Mouse (Mus musculus) yolk sac, embryonic 10.5 days (tissue): ENCODE measurements around the gene Hpgds.

Experiments
- DNase-seq: peaks from one replicate; pipeline ENCODE4 v3.0.0-alpha.2; 2017; ENCODE audit warnings: low spot score

Hpgds gene

GRCm38 (mm10) chr6:65144621-65145205 lies at the start of gene Hpgds:
Gene Hpgds, minus strand, starts transcription at chr6:65144908.
- peak; percentile 47 for DNase-seq

DNA sequence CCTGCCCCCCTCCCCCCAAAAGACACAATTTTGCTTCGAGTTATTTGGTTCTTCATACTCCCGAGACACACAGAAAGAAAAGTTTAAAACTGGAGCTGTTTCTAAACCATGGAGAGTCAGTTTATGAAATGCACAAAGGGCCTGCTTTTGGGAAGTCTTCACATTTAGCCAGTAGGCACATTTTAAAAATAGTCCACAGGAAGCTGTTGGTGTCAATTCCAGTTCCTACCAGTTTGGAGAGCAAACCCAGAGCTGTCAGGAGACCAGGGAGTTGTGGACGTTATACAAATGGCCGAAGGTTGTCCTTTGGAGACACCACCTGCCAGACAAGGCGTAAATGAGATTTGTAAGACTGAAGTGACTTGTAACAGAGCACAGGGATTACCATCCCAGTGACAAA lies 20.3 kb upstream of the Hpgds start:
- no peak for DNase-seq

- no peak for DNase-seq
These were observed 19.4 kb upstream of the Hpgds start for GRCm38 (mm10) chr6:65164137-65164536.

DNA sequence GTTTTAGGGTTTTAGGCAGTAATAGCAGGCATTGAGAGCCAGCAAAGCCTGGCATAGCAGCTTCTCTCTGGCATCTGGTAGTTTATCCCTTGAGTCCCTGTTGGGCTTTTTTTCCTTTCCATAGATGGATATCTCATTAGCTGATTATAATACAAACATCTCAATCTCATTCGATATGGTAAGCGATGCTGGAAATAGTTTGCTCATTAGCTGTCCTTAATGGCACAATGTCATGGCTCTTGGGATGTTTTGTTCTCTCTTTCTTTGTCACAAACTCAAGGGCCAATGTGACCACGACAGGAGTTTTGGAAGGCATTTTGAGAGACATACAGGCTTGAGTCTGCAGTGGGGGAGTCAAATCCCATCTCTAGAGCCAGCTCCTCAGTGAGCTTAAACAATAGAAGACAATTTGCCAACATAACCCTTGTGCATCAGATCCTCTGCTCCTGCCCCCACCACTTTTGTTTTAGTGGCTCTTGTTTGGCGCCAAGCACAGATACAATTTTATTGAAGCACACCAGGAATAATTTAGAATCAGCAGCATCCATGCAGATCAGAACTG lies 14.8 kb upstream of the Hpgds start:
- DNase-seq = no peak

- DNase-seq = no peak
These were observed 12.3 kb upstream of the Hpgds start for GRCm38 (mm10) chr6:65157042-65157441.

DNA sequence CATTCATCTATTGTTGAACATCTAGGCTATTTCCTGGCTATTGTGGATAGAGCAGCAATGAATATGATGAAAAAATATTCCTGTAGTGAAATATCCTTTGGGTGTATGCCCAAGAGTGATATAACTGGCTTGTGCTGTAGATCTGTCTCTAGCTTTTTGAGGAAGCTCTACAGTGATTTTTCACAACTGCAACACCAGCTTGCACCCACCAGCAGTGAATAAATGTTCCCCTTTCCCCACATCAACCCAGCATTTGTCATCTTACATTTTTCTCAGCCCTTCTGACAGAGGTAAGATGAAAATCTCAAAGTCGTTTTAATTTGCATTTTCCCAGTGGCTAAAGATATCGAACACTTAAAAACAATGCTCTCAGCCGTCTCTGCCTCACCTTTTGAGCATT lies 8.9 kb upstream of the Hpgds start:
- no peak for DNase-seq

DNA sequence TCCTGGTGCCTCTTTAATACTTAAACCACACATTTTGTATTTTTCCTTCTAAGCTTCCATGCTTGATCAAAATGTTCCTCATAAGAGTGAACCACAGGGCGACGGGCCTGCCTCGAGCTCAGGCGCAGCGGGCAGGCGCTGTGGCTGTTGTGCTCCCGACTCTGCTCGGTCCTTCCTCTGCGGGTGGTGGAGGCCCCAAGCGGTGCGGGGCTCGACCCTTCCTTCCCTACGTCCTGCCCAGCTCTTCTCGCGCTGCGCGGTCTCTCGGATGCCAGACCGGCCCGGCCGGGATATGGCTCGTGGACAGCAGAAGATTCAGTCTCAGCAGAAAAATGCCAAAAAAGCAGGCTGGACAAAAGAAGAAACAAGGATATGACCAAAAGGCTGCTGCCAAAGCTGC lies 6.0 kb upstream of the Hpgds start:
- DNase-seq = no peak

DNA sequence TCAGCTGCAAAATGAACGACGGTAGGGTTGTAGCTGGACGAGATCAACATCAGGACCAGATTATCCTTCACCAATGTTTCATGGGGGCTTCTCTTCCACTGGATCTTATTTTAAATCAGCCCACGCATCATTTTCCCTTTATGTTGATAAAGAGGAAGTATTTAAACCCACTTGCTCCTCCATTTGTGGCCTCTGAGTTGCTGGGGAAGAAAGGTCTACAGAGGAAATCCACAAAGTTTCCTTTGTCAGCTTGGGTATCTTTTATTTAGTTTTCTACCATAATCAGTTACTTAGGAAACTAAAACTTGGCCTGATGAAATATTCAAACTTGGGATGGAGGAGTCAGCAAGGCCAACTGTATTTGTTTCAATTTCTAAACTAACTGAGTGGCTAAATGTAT lies 1.7 kb upstream of the Hpgds start:
- no peak for DNase-seq

DNA sequence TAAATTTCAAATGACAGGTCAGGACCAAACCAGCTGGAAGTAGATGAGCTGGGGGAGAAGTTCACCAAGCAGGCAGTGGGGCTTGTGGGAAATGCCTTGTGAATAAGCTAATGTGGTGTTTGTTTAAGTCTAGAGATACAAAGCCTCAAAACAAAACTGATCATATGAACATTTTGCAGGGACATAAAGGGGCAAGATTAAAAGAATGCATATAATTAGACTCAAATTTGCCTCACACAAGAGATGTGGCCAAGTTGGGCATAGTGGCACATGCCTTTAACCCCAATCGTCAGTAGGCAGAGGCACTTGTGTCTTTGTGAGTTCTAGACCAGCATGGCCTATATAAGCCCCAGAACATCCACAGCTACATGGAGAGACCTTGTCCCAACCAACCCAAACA lies 2.4 kb downstream of the Hpgds start:
- DNase-seq = no peak

- no peak for DNase-seq
These were observed 3.9 kb downstream of the Hpgds start for GRCm38 (mm10) chr6:65140750-65141243.

DNA sequence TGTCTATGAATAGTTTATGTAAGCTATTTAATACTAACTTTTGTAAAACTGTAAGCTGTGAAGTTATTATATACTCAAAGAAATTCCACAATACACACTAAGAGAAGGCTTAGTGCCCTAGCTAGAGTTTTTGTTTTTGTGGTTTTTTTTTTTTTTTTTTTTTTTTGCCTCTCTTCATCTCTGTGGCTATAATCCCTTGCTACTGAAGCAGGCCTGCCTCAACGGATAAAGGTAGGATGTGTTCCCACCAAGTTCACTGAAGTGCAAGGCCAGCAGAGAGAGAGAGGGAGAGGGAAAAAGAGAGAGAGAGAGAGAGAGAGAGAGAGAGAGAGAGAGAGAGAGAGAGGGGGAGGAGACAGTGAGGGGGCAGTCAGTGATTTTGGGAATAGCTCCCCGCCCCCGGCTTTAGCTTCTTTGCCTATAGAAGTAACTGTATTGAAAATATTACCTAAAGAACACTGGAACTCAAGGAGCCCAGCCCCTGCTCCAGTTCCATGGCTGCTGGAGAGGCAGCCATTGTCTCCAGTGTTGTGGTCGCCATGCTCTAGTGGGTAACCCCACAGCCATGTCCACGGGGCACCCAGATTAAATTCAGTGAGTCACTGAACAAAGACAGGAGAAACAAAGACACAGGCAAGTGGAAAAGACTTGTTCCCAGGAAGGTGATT lies 4.5 kb downstream of the Hpgds start:
- no peak for DNase-seq

- no peak for DNase-seq
These were observed 6.5 kb downstream of the Hpgds start for GRCm38 (mm10) chr6:65138243-65138642.

- DNase-seq = no peak
These were observed 6.9 kb downstream of the Hpgds start for GRCm38 (mm10) chr6:65137802-65138201.

DNA sequence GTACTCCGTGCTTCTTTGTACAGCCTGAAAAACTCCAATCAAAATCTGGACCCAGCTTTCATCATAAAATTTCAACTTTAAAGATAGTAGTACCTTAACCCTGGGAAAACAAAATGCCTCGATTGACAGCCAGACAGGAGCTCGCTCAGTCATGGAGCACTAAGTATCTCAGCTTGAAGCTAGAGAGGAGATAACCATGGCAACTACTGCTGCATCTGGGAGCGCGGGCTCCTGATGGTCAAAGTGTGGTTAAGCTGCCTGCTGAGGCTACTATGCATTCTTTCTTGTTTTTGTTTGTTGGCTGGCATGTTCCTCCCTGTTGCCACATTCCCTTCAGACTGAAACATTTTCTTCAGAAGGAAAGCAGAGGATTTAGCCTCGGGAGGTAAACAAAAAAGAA lies 12.3 kb downstream of the Hpgds start:
- no peak for DNase-seq

GRCm38 (mm10) chr6:65126074-65126726 lies 18.5 kb downstream of the Hpgds start:
- DNase-seq = no peak

GRCm38 (mm10) chr6:65117540-65117939 lies 27.2 kb downstream of the Hpgds start:
- no peak for DNase-seq

DNA sequence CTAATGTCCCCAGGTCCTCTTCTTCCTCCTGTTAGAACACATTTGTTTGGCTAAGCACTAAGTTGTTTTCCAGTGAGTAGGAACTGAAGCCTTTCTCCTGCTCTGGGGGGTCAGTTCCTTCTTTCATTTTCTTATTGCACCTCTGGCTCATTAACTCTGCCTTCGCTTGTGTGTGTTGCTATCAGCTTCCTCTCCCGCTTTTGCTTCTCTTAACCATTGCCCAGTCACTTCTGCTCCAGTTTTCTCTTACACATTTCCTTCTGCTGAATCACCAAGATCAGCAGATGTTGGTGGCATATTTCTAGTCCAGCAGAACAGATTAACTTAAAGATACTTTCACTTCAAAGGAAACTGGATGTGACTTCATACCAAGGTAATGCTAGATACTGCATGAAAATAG lies 29.8 kb downstream of the Hpgds start:
- DNase-seq = no peak

DNA sequence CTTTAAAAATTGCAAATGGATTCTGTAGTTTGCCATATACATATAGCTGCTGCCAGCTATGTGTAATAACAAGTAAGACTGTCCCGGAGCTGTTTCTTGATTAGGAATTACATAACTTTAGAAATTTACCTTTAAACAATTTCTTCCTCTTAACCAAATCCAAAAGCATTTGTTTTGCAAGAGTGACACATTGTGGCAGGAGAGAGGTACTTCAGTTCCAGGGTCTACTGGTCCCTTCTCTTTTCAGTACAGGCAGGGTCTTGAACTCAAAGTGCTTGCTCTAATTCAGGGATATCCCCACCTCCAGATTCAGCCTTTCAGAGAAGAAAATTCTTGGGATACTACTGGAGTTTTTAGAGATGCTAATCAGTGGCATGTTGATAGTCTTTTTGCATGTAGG lies 65.6 kb downstream of the Hpgds start:
- no peak for DNase-seq

DNA sequence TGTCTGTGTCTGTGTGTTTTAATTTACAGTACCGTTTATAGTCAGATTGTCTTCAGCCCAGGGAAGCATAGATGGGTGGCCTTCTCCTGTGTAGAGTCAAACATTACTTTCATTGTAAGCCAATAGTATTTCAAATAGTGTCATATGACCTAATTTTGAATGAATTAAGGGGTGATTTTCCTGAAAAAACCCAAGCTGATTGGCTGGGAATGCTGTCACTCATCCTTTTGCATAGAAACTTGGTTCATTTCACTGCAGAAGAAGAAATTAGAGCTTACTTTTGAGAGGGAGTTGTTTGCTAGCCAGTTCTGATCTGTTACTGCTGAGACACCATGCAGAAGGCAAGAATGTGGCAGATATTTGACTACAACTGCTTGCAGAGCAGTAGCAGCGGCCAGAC lies 69.5 kb downstream of the Hpgds start:
- DNase-seq = no peak
